Mouse (Mus musculus) layer of hippocampus, adult 9-10 months (tissue): ENCODE results near the gene Kif3b.
"Not testable (repeated sequence)": the region's sequence is repeated elsewhere in the genome, so short reads cannot be mapped to it uniquely, and the experiment has no call there.

ENCODE experiments used
- DNase-seq: peaks from one replicate; pipeline ENCODE4 v3.0.0; 2022; ENCODE audit warnings: low spot score

The Kif3b gene

GRCm38 (mm10) chr2:153290938-153291928, at the start of gene Kif3b:
Kif3b (plus strand) TSS chr2:153291413.
- DNase-seq = peak; percentile 59

DNA sequence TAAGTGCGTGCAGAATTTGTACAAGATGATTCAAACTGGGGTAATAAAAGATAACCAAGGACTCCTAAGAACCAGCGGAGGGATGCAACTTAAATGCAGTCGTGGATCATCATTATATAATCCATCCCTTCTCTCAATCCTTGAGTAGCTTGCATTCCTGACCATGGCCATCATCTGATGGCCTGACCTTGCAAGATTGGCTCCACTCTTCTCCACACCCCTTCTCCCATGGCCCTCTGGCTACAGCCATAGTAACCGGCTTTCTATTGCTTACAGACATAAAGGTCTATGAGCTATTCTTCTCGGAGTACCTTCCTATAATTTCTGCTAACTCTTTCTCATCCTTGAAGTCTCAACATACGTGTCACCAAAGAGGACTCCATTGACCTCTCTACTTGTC, 49.1 kb upstream of the Kif3b start:
- no peak for DNase-seq

- no peak for DNase-seq
These were observed 41.5 kb upstream of the Kif3b start for GRCm38 (mm10) chr2:153249751-153250150.

DNA sequence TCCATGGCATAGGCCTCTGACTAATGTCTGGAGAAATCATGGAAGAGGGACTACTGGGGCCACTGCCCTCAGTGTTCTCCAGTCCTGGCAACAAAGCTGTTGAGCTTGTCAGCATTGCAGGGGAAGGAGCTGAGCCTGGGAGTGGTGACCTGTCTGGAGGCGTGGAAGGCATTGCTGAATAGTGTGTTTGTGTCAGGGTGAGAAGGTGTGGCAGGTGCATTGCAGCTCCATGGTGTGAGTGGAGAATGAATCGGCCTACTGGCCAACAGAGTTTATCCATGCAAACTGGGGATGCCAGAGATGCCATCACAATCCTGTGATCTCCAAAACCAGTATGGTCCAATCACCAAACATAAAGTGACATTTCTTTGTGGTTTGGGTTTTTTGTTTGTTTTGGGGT, 34.6 kb upstream of the Kif3b start:
- no peak for DNase-seq

GRCm38 (mm10) chr2:153259030-153259863, 32.0 kb upstream of the Kif3b start:
- DNase-seq = no peak

GRCm38 (mm10) chr2:153259864-153260674, 31.1 kb upstream of the Kif3b start:
- DNase-seq = no peak

- DNase-seq = no peak
These were observed 28.2 kb upstream of the Kif3b start for GRCm38 (mm10) chr2:153263053-153263452.

- no peak for DNase-seq
These were observed 23.9 kb upstream of the Kif3b start for GRCm38 (mm10) chr2:153267331-153267730.

DNA sequence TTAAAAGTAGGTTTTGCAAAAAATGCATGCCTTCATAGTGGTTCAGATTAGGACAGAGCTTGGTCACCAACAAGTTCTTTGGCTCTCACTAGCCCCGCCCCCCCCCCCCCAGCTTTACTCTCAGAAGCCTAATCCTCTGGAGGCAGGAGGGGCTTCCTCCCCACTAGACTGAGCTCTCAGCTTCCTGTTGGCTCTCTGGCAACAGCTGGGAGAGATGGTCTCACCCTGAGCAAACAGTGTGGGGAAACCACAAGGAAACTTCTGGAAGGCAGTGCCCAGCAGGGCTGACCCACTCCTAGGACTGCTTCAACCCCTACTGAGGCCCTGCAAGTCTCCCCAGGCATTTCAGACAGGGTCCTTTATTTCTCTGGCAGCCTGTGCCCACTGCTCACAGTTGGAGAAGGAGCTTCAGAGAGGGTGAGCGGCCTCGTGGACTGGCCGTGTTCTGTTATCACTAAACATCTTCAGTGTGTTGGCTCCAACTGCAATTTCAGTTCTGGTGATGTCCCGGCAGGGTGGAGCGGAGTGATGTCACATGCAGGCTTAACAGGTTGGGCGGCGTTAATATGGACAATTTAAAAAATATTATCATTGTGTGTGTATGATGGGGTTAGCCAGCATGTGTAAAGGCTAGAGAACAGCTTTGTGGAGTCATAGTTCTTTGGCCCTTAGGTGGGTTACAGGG, 20.8 kb upstream of the Kif3b start:
- DNase-seq = not testable (repeated sequence)

GRCm38 (mm10) chr2:153274200-153274918, 16.9 kb upstream of the Kif3b start:
- not testable (repeated sequence) for DNase-seq

- no peak for DNase-seq
These were observed 16.3 kb upstream of the Kif3b start for GRCm38 (mm10) chr2:153274919-153275247.

DNA sequence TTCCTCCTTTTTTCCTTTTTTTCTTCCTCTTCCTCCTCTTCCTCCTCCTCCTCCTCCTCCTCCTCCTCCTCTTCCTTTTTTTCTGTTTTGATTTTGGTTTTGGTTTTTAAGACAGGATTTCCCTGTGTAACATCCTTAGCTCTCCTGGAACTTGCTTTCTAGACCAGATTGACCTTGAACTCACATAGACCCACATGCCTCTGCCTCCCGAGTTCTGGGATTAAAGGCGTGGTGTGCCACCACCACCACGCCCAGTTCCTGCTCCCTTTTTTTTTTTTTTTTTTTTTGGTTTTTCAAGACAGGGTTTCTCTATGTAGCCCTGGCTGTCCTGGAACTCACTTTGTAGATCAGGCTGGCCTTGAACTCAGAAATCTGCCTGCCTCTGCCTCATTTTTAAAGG, 15.6 kb upstream of the Kif3b start:
- not testable (repeated sequence) for DNase-seq

- DNase-seq = no peak
These were observed 14.8 kb upstream of the Kif3b start for GRCm38 (mm10) chr2:153276440-153276839.

DNA sequence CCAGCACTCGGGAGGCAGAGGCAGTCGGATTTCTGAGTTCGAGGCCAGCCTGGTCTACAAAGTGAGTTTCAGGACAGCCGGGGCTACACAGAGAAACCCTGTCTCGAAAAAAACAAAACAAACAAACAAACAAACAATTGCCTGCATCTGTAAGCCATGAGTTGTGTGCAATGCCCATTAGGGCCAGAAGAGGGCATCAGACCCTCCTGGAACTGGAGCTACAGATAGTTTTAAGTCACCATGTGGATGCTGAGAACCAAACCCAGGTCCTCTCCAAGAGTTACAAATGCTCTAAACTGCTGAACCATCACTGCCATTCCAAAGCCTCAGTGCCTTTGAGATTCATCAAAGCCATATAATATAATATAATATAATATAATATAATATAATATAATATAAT, 14.4 kb upstream of the Kif3b start:
- not testable (repeated sequence) for DNase-seq

- DNase-seq = no peak
These were observed 12.9 kb upstream of the Kif3b start for GRCm38 (mm10) chr2:153278357-153278756.

- no peak for DNase-seq
These were observed 7.3 kb upstream of the Kif3b start for GRCm38 (mm10) chr2:153283919-153284318.

DNA sequence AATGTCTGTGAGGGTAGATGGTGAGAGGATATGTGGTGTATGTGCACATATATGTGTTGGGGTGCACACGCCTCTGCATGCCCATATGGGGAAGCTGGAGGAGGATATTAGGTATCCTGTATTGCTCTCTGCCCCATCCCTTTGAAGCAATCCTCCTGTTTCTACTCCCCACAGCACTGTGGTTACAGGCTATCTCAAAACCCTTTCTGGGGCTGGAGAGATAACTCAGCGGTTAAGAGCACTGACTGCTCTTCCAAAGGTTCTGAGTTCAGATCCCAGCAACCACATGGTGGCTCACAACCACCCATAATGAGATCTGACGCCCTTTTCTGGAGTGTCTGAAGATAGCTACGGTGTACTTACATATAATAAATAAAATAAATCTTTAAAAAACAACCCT, 4.7 kb upstream of the Kif3b start:
- DNase-seq = no peak

DNA sequence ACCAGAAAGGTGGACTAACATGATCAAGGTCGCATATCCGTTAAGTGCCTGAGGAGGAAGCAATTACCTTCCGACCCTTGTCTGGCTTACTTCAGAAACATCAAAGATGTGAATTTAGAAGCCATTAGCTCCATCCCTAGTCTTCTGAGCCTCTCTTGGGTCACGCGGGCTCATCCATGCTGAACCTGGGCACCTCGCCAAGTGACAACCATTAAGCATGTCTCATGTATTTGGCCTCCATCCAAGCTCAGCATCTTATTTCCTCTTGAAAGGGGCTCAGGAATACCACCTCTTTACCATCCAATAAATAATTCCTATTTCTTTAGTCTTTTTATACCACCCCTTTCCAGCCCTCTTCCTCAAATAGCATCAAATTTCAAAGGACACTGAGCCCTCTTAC, 3.4 kb upstream of the Kif3b start:
- no peak for DNase-seq

- DNase-seq = no peak
These were observed 1.2 kb downstream of the Kif3b start for GRCm38 (mm10) chr2:153292305-153292861.

- no peak for DNase-seq
These were observed 4.0 kb downstream of the Kif3b start for GRCm38 (mm10) chr2:153295196-153295595.
